Mouse (Mus musculus): Measurements from ENCODE around the gene Fancd2. TPM values are rescaled to one million over a fixed set of nuclear protein-coding genes. Genes with fewer than 3 reads are reported as not detected.

The Fancd2 gene
- polyA plus RNA-seq, 1 experiment from 2014 or later, result 7.3 TPM

DNA sequence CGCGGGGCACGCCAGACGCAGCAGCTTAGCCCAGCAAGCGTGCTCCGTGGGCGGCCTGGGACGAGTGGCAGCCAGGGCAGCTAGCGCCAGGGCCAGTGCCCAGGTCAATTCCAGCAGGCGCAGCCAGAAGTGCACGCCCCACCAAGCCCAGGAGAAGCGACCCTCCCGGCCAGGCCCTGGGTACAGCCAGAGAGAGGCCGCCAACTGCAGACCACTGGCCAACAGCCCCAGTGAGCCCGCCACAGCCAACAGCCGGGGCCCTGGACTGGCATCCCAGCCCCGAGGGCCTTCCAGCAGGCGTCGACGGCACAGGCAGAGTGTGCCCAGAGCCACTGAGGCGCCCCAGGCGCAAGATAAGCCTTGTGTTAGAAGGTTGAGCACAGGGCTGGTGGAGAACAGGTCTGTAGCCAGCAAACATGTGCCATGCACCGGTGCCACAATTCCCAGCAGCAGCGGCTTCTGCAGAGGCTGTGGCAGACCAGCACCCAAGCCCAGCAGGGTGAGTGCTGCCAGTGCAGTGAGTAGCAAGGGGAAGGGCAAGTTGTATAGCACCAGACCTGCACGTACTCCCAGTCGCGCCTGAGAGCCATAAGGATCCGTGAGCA, 36.3 kb upstream of the Fancd2 start:
- 39% methylated on average over 28 of the region's 28 CpGs for WGBS (ENCODE audit: insufficient replicate concordance)
- H3K27me3 ChIP-seq (ENCODE audit: control insufficient read depth, insufficient read depth, low read depth, low read length), result peaks cover 18% of the 10 kb centered on the region
- H3K4me3 ChIP-seq (ENCODE audit: low read depth, low read length), result peak overlapping the region; percentile 52
- H3K9ac ChIP-seq (ENCODE audit: low read depth, low read length), result no peak overlapping the region
- no peaks in the 10 kb centered on the region for H3K36me3 ChIP-seq (ENCODE audit: control insufficient read depth, insufficient read depth)
- peaks cover 7% of the 10 kb centered on the region for H3K4me1 ChIP-seq (ENCODE audit: control insufficient read depth, low read depth, low read length)
- ATAC-seq (ENCODE audit: low read depth), result no peak
- no peak overlapping the region for H3K27ac ChIP-seq (ENCODE audit: low read length)
- H3K9me3 ChIP-seq (replicated peaks; ENCODE audit: control insufficient read depth, low read length), result no peaks in the 10 kb centered on the region
- H3K4me2 ChIP-seq (ENCODE audit: low read depth, low read length), result peak overlapping the region; percentile 77

- Histone ChIP-seq H3K36me3 (ENCODE audit: control insufficient read depth, insufficient read depth) (no peaks in the 10 kb centered on the region), H3K9ac (ENCODE audit: low read depth, low read length) (no peak overlapping the region), H3K9me3 (replicated peaks; ENCODE audit: control insufficient read depth, low read length) (no peaks in the 10 kb centered on the region), H3K4me3 (ENCODE audit: low read depth, low read length) (no peak overlapping the region), H3K27me3 (ENCODE audit: control insufficient read depth, insufficient read depth, low read depth, low read length) (peaks cover 37% of the 10 kb centered on the region), H3K4me1 (ENCODE audit: control insufficient read depth, low read depth, low read length) (peaks cover 6% of the 10 kb centered on the region), H3K27ac (ENCODE audit: low read length) (no peak overlapping the region), H3K4me2 (ENCODE audit: low read depth, low read length) (no peak overlapping the region)
- 31% methylated on average over 6 of the region's 6 CpGs for WGBS (ENCODE audit: insufficient replicate concordance)
- no peak for ATAC-seq (ENCODE audit: low read depth)
Measured at GRCm38 (mm10) chr6:113499346-113499745, 32.1 kb upstream of the Fancd2 start.

DNA sequence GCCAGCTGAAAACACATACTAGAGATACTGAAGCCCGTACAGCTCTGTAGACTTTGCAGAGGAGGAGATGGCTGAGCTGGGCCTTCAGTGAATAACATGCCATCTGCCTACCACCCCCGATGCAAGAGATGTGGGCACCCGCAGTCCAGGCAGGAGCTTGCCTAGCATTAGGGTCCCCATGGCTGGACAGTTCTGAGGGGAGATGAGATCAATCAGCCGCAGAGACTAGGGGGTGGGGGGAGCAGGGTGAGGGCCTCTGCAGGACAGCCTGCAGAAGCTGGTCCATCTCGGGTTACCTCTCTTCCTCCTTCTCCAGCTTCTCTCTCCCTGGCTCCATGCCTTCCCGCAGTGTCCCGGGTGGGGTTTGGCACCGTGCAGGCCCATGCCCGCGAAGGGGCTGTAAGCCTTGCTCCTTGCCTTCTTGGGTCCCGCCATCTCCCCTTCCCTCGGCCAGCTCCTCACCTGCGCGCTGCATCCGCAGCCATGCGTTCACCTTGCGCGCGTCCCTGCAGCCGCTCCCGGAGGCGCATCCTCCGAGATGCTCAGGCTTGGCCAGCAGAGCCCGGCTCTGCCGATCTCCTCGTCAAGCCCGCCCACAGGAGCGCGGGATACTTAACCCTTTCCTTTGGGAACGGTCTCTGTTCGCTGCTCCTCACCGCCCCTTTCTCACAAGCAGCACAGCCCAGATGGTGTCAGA, 29.9 kb upstream of the Fancd2 start, which contains the start of gene Prrt3:
Prrt3 (minus strand) TSS at position 544 of the 697 bp plus-strand sequence.
- Histone ChIP-seq H3K4me2 (ENCODE audit: low read depth, low read length) (no peak within 1 kb of the TSS), H3K9ac (ENCODE audit: low read depth, low read length) (no peak within 1 kb of the TSS), H3K4me1 (ENCODE audit: control insufficient read depth, low read depth, low read length) (no peaks in the 10 kb centered on the region), H3K4me3 (ENCODE audit: low read depth, low read length) (no peak within 1 kb of the TSS), H3K27me3 (ENCODE audit: control insufficient read depth, insufficient read depth, low read depth, low read length) (peaks cover 20% of the 10 kb centered on the region), H3K9me3 (replicated peaks; ENCODE audit: control insufficient read depth, low read length) (no peaks in the 10 kb centered on the region), H3K36me3 (ENCODE audit: control insufficient read depth, insufficient read depth) (no peaks in the 10 kb centered on the region), H3K27ac (ENCODE audit: low read length) (no peak within 1 kb of the TSS)
- ATAC-seq (ENCODE audit: low read depth), result no peak
- 10% methylated on average over 32 of the region's 32 CpGs for WGBS (ENCODE audit: insufficient replicate concordance)

GRCm38 (mm10) chr6:113502801-113503200, 28.7 kb upstream of the Fancd2 start:
- no peak overlapping the region for H3K27ac ChIP-seq (ENCODE audit: low read length)
- no peaks in the 10 kb centered on the region for H3K36me3 ChIP-seq (ENCODE audit: control insufficient read depth, insufficient read depth)
- H3K4me1 ChIP-seq (ENCODE audit: control insufficient read depth, low read depth, low read length), result no peaks in the 10 kb centered on the region
- no peak overlapping the region for H3K9ac ChIP-seq (ENCODE audit: low read depth, low read length)
- H3K4me2 ChIP-seq (ENCODE audit: low read depth, low read length), result no peak overlapping the region
- peaks cover 20% of the 10 kb centered on the region for H3K27me3 ChIP-seq (ENCODE audit: control insufficient read depth, insufficient read depth, low read depth, low read length)
- no peak overlapping the region for H3K4me3 ChIP-seq (ENCODE audit: low read depth, low read length)
- no peak for ATAC-seq (ENCODE audit: low read depth)
- no peaks in the 10 kb centered on the region for H3K9me3 ChIP-seq (replicated peaks; ENCODE audit: control insufficient read depth, low read length)
- WGBS (ENCODE audit: insufficient replicate concordance), result 64% methylated on average over 2 of the region's 2 CpGs

DNA sequence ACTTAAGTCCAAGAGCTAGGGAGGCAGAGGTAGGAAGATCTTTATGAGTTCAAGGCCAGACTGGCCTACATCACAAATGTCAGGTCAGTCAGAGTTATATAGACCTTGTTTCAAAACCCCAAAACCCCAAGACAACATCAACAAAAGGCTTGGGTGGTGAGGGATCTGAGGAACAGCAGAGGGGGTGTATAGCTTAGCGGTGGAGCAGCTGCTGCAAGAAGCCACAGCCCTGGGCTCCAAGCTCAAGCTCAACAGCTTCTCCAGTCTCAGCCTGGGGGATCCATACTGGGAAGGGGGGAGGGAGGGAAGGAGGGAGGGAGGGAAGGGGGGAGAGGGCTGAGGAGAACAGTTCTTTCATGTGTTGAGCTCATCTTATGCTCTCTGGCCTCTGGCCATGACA, 25.8 kb upstream of the Fancd2 start:
- no peak overlapping the region for H3K4me2 ChIP-seq (ENCODE audit: low read depth, low read length)
- 70% methylated on average over 1 of the region's 1 CpGs for WGBS (ENCODE audit: insufficient replicate concordance)

GRCm38 (mm10) chr6:113507130-113507529, 24.4 kb upstream of the Fancd2 start:
- Histone ChIP-seq H3K4me1 (ENCODE audit: control insufficient read depth, low read depth, low read length) (no peaks in the 10 kb centered on the region), H3K36me3 (ENCODE audit: control insufficient read depth, insufficient read depth) (no peaks in the 10 kb centered on the region), H3K9ac (ENCODE audit: low read depth, low read length) (no peak overlapping the region), H3K9me3 (replicated peaks; ENCODE audit: control insufficient read depth, low read length) (no peaks in the 10 kb centered on the region), H3K27ac (ENCODE audit: low read length) (no peak overlapping the region), H3K4me2 (ENCODE audit: low read depth, low read length) (no peak overlapping the region), H3K4me3 (ENCODE audit: low read depth, low read length) (no peak overlapping the region), H3K27me3 (ENCODE audit: control insufficient read depth, insufficient read depth, low read depth, low read length) (no peaks in the 10 kb centered on the region; the same call in 1 of the 2 replicates)
- ATAC-seq (ENCODE audit: low read depth), result no peak

More for the DNA sequence above, 25.8 kb upstream of the Fancd2 start:
- no peak overlapping the region for H3K4me3 ChIP-seq (ENCODE audit: low read depth, low read length)
- H3K36me3 ChIP-seq (ENCODE audit: control insufficient read depth, insufficient read depth), result no peaks in the 10 kb centered on the region
- no peak overlapping the region for H3K27ac ChIP-seq (ENCODE audit: low read length)
- H3K27me3 ChIP-seq (ENCODE audit: control insufficient read depth, insufficient read depth, low read depth, low read length), result peaks cover 14% of the 10 kb centered on the region
- no peaks in the 10 kb centered on the region for H3K9me3 ChIP-seq (replicated peaks; ENCODE audit: control insufficient read depth, low read length)
- no peak for ATAC-seq (ENCODE audit: low read depth)
- H3K9ac ChIP-seq (ENCODE audit: low read depth, low read length), result no peak overlapping the region
- no peaks in the 10 kb centered on the region for H3K4me1 ChIP-seq (ENCODE audit: control insufficient read depth, low read depth, low read length)

- WGBS (ENCODE audit: insufficient replicate concordance), result 53% methylated on average over 7 of the region's 7 CpGs
Measured at GRCm38 (mm10) chr6:113508272-113508946, 23.1 kb upstream of the Fancd2 start.

DNA sequence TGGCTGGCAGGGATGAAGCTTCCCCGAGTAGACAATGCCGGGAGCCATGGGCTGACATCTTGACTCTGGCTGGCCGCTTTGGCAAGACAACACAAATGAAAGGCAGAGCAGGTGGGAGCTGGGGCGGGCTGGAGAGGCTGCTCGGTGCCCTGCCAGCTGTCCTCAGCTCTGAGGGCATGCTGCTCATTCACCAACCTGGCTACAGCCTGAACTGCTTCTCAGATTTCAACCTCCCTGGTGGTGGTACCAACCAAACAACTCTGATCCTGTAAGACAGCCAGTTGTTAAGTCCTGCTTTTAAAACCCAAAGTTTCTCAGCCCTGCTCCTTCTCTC, 22.6 kb upstream of the Fancd2 start:
- Histone ChIP-seq H3K4me1 (ENCODE audit: control insufficient read depth, low read depth, low read length) (no peaks in the 10 kb centered on the region), H3K9ac (ENCODE audit: low read depth, low read length) (no peak overlapping the region), H3K4me2 (ENCODE audit: low read depth, low read length) (no peak overlapping the region), H3K27ac (ENCODE audit: low read length) (no peak overlapping the region), H3K27me3 (ENCODE audit: control insufficient read depth, insufficient read depth, low read depth, low read length) (no peaks in the 10 kb centered on the region), H3K36me3 (ENCODE audit: control insufficient read depth, insufficient read depth) (peaks cover 4% of the 10 kb centered on the region), H3K4me3 (ENCODE audit: low read depth, low read length) (no peak overlapping the region), H3K9me3 (replicated peaks; ENCODE audit: control insufficient read depth, low read length) (no peaks in the 10 kb centered on the region)
- WGBS (ENCODE audit: insufficient replicate concordance), result 41% methylated on average over 5 of the region's 5 CpGs
- ATAC-seq (ENCODE audit: low read depth), result no peak

More at GRCm38 (mm10) chr6:113508272-113508946, 23.1 kb upstream of the Fancd2 start:
- Histone ChIP-seq H3K9me3 (replicated peaks; ENCODE audit: control insufficient read depth, low read length) (no peaks in the 10 kb centered on the region), H3K9ac (ENCODE audit: low read depth, low read length) (no peak overlapping the region), H3K4me2 (ENCODE audit: low read depth, low read length) (no peak overlapping the region), H3K27me3 (ENCODE audit: control insufficient read depth, insufficient read depth, low read depth, low read length) (no peaks in the 10 kb centered on the region), H3K4me1 (ENCODE audit: control insufficient read depth, low read depth, low read length) (no peaks in the 10 kb centered on the region), H3K4me3 (ENCODE audit: low read depth, low read length) (no peak overlapping the region), H3K27ac (ENCODE audit: low read length) (no peak overlapping the region), H3K36me3 (ENCODE audit: control insufficient read depth, insufficient read depth) (no peaks in the 10 kb centered on the region)
- ATAC-seq (ENCODE audit: low read depth), result no peak

- WGBS (ENCODE audit: insufficient replicate concordance), result 88% methylated on average over 6 of the region's 6 CpGs
- H3K36me3 ChIP-seq (ENCODE audit: control insufficient read depth, insufficient read depth), result peaks cover 37% of the 10 kb centered on the region
Measured at GRCm38 (mm10) chr6:113513944-113514343, 17.5 kb upstream of the Fancd2 start.

More at GRCm38 (mm10) chr6:113513944-113514343, 17.5 kb upstream of the Fancd2 start:
- H3K27me3 ChIP-seq (ENCODE audit: control insufficient read depth, insufficient read depth, low read depth, low read length), result no peaks in the 10 kb centered on the region
- H3K9me3 ChIP-seq (replicated peaks; ENCODE audit: control insufficient read depth, low read length), result no peaks in the 10 kb centered on the region
- no peaks in the 10 kb centered on the region for H3K4me1 ChIP-seq (ENCODE audit: control insufficient read depth, low read depth, low read length)
- no peak overlapping the region for H3K4me2 ChIP-seq (ENCODE audit: low read depth, low read length)
- no peak overlapping the region for H3K9ac ChIP-seq (ENCODE audit: low read depth, low read length)
- ATAC-seq (ENCODE audit: low read depth), result no peak
- no peak overlapping the region for H3K27ac ChIP-seq (ENCODE audit: low read length)
- H3K4me3 ChIP-seq (ENCODE audit: low read depth, low read length), result no peak overlapping the region

Measured in liver, embryonic 16.5 days (tissue).